Mouse (Mus musculus) layer of hippocampus, postnatal 25 days (tissue): ENCODE data around the gene Cpsf4l. TPM values are rescaled to one million over a fixed set of nuclear protein-coding genes. Genes with fewer than 3 reads are reported as not detected.

ENCODE experiments used
- DNase-seq, 2 experiments: peaks; one replicate each; pipeline ENCODE4 v3.0.0; 2022; ENCODE audit warnings: mixed read lengths in 2 of 2, low spot score in 1 of 2; ENCODE audit errors: extremely low spot score in 1 of 2
- total RNA-seq, 2 experiments: library from RNA; stranded (reverse); gene quantifications; 2 replicates each; pipeline ENCODE4 v1.2.3; 2021

Gene Cpsf4l
- total RNA-seq, 2 experiments from 2014 or later: 0.22 TPM; not detected in 1

GRCm38 (mm10) chr11:113736848-113737552 lies 27.2 kb upstream of the Cpsf4l start:
- DNase-seq: no peak

DNA sequence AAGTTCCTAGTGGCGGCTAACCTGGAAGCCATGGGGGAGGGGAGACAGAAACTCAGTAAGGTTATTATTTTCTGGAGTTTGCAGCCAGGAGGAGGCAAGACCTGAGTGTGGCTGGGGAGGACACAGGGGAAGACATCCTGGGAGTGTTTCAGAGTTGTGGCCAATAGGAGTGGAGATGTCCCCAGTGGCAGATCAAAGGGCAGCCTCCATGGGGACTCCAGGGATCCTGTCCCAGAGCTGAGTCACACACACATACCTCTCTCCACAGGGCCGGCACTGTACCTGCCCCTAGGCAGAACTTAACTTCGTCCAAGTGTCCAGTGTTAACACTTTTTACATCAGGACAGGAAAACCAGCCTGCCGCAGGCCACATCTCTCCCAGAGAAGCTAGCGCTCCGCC lies 25.3 kb upstream of the Cpsf4l start:
- no peak for DNase-seq

DNA sequence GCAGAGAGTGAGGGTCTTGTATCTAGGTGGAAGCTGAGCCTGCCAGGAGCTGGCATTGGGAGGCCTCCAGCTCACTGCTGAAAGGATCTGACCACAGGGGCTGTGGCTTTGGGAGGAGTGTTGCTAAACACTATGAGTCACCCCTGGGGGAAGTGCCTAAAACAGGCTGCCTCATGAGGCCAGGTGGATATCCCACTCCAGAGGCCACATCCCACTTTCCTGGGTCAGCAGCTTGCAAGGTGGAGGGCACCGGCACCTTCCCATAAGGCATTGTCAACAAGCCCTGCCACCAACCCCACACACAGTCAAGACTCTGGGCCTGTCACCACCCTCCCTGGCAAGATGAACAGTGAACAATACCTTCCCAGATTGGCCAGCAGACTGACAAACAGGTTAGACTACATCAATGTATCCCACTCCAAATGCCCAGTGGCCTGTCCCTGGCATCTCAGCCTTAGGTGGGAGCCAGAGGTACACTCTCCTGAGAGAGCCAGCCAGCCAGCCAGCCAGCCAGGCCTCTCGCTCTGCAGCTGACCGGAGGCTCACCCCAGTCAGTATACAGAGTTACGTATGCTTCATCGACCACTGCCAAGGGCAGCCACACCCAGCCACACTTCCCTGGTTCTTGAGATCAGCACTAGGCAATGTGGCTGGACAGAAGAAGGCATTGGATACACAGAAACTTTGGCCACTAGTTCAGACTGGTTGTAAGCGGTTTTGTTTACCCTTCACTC lies 24.0 kb upstream of the Cpsf4l start:
- no peak for DNase-seq

GRCm38 (mm10) chr11:113731945-113732612 lies 22.3 kb upstream of the Cpsf4l start:
- no peak for DNase-seq

DNA sequence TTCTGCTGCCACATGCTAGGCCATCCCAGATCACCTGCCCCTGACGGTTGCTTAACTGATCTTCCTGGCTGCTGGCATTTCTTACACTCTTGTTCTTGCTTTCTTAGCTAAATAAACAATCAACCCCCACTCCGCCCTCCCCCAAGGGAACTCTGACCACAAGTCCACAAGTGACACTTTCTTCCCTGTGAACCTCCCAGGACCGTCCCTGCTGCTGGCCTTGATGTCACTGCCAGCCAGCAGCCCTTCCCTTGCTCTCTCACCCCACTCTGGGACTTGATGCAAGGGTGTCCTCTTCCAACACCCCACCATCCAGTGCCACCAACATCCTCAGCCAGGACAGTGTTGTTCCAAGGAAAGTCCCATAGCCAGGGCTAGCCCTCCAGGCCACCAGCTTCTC lies 21.1 kb upstream of the Cpsf4l start:
- DNase-seq: no peak

- no peak for DNase-seq
Measured at GRCm38 (mm10) chr11:113729917-113730316, 20.1 kb upstream of the Cpsf4l start.

- DNase-seq: no peak
Measured at GRCm38 (mm10) chr11:113729239-113729638, 19.4 kb upstream of the Cpsf4l start.

DNA sequence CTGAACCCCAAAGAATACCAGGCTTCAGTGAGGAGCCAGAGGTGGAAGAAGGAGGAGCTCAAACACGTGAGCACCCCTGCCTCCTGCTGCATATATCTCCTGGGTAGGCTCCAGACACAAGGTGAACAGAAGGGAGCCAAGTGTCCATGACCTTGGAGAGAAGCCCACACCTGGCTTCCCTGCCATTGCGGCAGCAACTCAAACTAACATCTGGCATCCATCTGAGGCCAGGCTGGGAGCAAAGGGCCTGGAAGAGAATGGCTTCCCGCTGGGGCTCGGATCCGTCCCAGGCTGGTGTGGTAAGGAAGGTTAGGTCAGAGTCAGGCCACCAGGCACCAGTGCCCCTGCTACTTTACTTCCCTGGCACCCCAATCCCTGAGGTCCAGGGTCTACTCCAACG lies 18.2 kb upstream of the Cpsf4l start:
- DNase-seq: no peak

DNA sequence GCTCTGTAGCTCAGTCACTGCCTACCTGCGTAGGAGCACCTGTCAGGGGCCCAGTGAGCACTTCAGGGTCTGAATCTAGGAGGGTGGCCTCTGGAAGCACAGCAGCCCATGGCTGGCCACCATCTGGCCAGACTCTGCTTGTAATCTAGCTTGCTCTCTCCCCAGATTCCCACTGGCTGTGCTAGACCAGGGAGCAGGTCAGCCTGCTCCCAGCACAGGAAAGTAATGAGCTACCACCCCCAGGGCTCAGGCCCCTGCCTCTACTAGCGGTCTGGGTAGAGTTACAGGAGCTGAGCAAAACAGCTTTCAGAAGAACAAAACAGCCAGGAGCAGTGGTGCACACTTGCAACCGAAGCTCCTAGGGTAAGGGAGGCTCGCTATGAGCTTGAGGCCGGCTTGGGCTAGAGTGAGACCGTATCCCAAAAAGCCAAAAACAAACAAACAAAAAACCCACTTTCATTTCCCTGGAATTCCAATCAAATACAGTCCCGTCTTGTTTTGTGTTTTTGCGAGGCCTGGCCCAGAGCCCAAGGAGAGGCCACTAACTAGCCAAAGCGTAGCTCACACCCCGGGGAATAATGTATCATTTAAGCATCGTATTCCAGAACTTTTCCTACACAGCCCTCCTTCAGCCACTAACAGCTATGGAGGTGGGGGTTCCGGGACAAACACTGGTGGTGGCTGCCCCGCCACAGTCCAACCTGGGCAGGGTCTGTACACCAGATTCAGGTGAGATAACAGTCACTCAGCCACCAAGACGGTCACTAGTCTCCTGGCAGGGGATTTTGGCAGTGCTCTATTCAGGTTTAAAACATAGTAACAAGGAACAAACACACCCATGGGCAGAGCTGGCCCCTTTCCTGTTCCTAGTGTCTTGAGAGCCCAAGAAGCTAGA lies 17.4 kb upstream of the Cpsf4l start:
- DNase-seq: no peak

- no peak for DNase-seq
Measured at GRCm38 (mm10) chr11:113725235-113726048, 15.6 kb upstream of the Cpsf4l start.

- DNase-seq: peak in 1 of 2 experiments; percentile 26
Measured at GRCm38 (mm10) chr11:113722405-113723090, 12.7 kb upstream of the Cpsf4l start.

DNA sequence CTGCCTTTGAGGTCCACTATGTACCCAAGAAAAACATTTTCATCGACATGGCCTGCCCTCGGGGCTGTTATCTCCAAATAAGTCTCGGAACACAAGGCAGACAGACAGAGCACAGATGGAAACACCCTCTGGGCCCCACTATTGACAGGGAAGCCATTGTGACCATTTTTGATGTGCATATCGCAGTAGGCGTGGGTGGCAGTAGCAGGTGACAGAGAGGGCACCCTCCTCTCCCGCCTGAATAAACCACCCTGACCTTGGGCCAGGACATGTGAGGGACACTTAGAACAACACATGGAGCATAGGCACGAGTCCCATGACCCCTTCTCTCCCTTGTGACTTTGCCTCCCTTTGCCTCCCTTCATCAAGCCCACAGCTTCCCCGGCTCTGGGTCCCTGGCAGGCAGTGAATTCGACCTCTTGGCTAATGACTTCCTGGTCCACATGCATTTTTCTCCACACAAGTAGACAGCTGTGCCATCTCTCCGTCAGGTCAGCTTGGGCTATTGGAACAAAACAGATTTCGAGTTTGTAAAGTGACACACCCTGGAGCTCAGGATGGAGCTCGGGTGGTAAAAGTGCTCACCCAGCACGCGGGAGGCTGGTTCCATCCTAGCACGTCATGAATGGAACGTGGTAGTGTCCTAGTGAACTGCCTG lies 8.1 kb upstream of the Cpsf4l start:
- no peak for DNase-seq

GRCm38 (mm10) chr11:113716132-113716531 lies 6.3 kb upstream of the Cpsf4l start:
- no peak for DNase-seq

DNA sequence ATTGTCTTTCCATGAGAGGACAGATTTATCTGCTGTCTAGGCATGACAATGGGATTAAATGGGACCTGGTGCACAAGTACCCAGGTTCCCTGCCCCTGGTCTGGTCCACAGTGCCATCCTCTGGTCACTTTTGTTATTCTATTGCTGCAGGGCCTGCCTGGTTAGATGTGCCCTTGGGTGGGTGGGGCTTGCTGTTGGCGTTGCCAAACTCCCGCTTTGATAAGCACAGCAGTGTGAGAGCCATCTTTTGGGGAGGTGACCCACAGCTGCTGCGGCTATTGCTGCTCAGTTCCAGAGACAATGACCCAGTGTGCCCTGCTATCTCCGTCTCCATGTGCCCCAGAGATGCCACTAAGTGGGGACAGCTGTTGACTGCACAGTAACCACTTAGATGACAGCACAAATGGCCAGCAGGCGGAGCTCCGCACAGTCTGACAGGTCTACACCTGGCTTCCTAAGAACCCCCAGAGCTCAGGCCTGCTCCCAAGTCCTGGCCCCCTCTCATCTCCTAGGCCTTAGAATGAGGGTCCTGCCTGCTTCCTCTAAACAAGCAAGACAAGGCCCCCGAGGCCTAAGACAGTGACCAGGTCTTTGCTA lies 5.4 kb upstream of the Cpsf4l start:
- DNase-seq: no peak

- DNase-seq: no peak
Measured at GRCm38 (mm10) chr11:113711061-113711460, 1.2 kb upstream of the Cpsf4l start.

DNA sequence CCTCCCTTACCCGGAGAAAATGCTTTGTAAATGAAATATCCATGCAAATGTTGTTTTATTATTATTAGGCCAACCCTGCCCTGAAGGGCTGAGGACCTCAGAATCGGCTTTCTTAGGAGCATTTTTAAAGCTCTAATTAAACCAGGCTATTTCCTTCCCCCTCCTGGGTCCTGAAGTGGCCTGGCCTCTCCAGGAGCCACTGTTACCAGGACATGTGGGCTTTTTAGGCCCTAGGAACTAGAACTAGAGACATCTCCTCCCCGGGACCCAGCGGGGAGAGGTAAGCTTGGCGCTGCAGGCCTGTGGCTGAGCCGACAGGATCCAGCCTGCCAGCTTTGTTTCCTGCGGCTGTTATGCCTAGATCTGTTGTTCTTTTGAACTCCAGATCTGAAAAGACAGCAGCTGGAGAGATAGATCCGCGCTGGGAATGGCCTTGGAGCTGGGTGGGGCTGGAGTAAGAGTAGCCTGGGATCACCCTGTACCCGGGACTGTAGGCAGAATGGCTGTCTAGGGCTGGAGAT lies 500 bp upstream of the Cpsf4l start:
- no peak for DNase-seq

- DNase-seq: no peak
Measured at GRCm38 (mm10) chr11:113709272-113709671, 545 bp downstream of the Cpsf4l start.

GRCm38 (mm10) chr11:113708629-113709213 lies 1.1 kb downstream of the Cpsf4l start:
- DNase-seq: no peak
